Mouse (Mus musculus) stomach, postnatal 0 days (tissue): ENCODE data around the gene Usp36. TPM values are rescaled to one million over a fixed set of nuclear protein-coding genes. Genes with fewer than 3 reads are reported as not detected.

Source experiments
- ATAC-seq: fragments of 200-750 bp; cut with Nextera tagmentation; 2 replicates; pipeline ENCODE4 v1.8.0; 2017; ENCODE audit not compliant: low FRiP score, low TSS enrichment
- DNase-seq: peaks from one replicate; pipeline ENCODE4 v3.0.0-alpha.2; 2016; ENCODE audit warnings: low spot score
- H3K27ac ChIP-seq: fragments of 300-500 bp; sonication (generic); replicated peaks from 2 replicates; pipeline ENCODE4 v1.5.1; 2014; ENCODE audit warnings: mild to moderate bottlenecking, control low read depth
- H3K27me3 ChIP-seq: fragments of 300-500 bp; sonication (generic); 2 replicates; pipeline ENCODE4 v1.6.1; 2014; ENCODE audit warnings: low read length; ENCODE audit not compliant: control insufficient read depth, insufficient read depth
- H3K36me3 ChIP-seq: fragments of 300-500 bp; sonication (generic); 2 replicates; pipeline ENCODE4 v1.6.1; 2014; ENCODE audit warnings: low read length, mixed read lengths; ENCODE audit not compliant: control insufficient read depth, insufficient read depth
- H3K4me1 ChIP-seq: fragments of 300-500 bp; sonication (generic); replicated peaks from 2 replicates; pipeline ENCODE4 v1.6.1; 2014; ENCODE audit warnings: antibody characterized with exemption; ENCODE audit not compliant: control insufficient read depth, insufficient read depth
- H3K4me2 ChIP-seq: fragments of 300-500 bp; sonication (generic); replicated peaks from 2 replicates; pipeline ENCODE4 v1.6.1; 2014; ENCODE audit warnings: low read depth, mild to moderate bottlenecking, control low read depth, moderate library complexity
- H3K4me3 ChIP-seq: fragments of 300-500 bp; sonication (generic); 2 replicates; pipeline ENCODE4 v1.5.1; 2014; ENCODE audit warnings: low read depth, low read length, control low read depth
- H3K9ac ChIP-seq: fragments of 300-500 bp; sonication (generic); 2 replicates; pipeline ENCODE4 v1.6.1; 2014; ENCODE audit warnings: mild to moderate bottlenecking, low read length, control low read depth, mixed read lengths
- H3K9me3 ChIP-seq: fragments of 300-500 bp; sonication (generic); 2 replicates; pipeline ENCODE4 v1.6.1; 2016; ENCODE audit warnings: low read length; ENCODE audit not compliant: control insufficient read depth
- CTCF ChIP-seq: IDR thresholded peaks from 2 replicates; pipeline ENCODE4 v1.5.1; 2016; ENCODE audit warnings: antibody characterized with exemption, low read depth, mild to moderate bottlenecking, moderate library complexity
- EP300 ChIP-seq: optimal IDR thresholded peaks from 2 replicates; pipeline ENCODE3; 2016; ENCODE audit warnings: antibody characterized with exemption
- WGBS: fragments of 180-500 bp; shearing (Covaris S2); extraction: QIAGEN DNeasy Blood & Tissue Kit; methylation state at CpG from one replicate; pipeline ENCODE4 v1.1.7; 2014; 5-methylcytosine and 5-hydroxymethylcytosine counted together
- polyA plus RNA-seq: library from polyadenylated mRNA; unstranded; fragments of >200 nt; fragmentation: Nextera tagmentation; extraction: Ambion mirVana; gene quantifications from 2 replicates; pipeline ENCODE4 v1.2.1, GENCODE M21; 2015

Gene Usp36
- polyA plus RNA-seq, 1 experiment from 2014 or later = 8.1 TPM

- H3K27me3 ChIP-seq = no peaks in the 10 kb centered on the region
- no peaks in the 10 kb centered on the region for H3K36me3 ChIP-seq
- no peak for TF ChIP-seq CTCF
- no peak for TF ChIP-seq EP300
- no peak overlapping the region for H3K4me2 ChIP-seq
- ATAC-seq (no peak), DNase-seq (no peak)
- H3K9ac ChIP-seq = no peak overlapping the region
- WGBS = 83% methylated on average over 10 of the region's 10 CpGs
- no peaks in the 10 kb centered on the region for H3K9me3 ChIP-seq
- H3K27ac ChIP-seq = no peak overlapping the region
- H3K4me1 ChIP-seq = no peaks in the 10 kb centered on the region
- no peak overlapping the region for H3K4me3 ChIP-seq
Observed at GRCm38 (mm10) chr11:118223416-118224067, 66.5 kb downstream of the Usp36 start.

DNA sequence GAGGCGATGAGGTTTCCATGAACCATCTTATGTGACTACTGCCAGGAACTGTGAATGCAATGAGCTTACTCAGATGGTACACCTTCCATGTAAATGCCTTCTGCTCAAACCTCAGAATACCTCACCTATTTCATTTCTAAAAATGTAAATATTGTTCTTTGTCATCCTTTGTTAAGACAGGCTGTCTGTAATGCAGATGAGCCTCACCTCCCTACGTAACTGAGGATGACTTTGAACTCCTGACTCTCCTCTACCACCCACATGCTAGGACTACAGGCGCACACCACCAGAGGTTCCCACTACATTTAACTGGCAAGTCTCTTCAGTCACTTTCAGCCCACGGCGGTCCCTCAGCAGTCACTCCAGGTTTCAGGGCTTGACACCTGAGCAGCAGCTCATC, 67.1 kb downstream of the Usp36 start:
- DNase-seq (no peak), ATAC-seq (no peak)
- WGBS = 78% methylated on average over 5 of the region's 5 CpGs
- Histone ChIP-seq H3K27me3 (no peaks in the 10 kb centered on the region), H3K4me1 (no peaks in the 10 kb centered on the region), H3K9ac (no peak overlapping the region), H3K4me2 (no peak overlapping the region), H3K27ac (0 out of 2 replicates have a peak overlapping the region, but pooled peaks have one; percentile 13), H3K4me3 (no peak overlapping the region), H3K9me3 (no peaks in the 10 kb centered on the region), H3K36me3 (no peaks in the 10 kb centered on the region)
- TF ChIP-seq CTCF (no peak), EP300 (no peak)

- H3K36me3 ChIP-seq = no peaks in the 10 kb centered on the region
- no peaks in the 10 kb centered on the region for H3K9me3 ChIP-seq
- TF ChIP-seq EP300 (no peak), CTCF (no peak)
- no peaks in the 10 kb centered on the region for H3K27me3 ChIP-seq
- ATAC-seq (no peak), DNase-seq (no peak)
- H3K4me2 ChIP-seq = no peak overlapping the region
- no peak overlapping the region for H3K4me3 ChIP-seq
- no peak overlapping the region for H3K9ac ChIP-seq
- WGBS = 59% methylated on average over 6 of the region's 6 CpGs
- H3K27ac ChIP-seq = 0 out of 2 replicates have a peak overlapping the region, but pooled peaks have one; percentile 13
- no peaks in the 10 kb centered on the region for H3K4me1 ChIP-seq
Observed at GRCm38 (mm10) chr11:118222351-118222885, 67.6 kb downstream of the Usp36 start.

GRCm38 (mm10) chr11:118220561-118221262, 69.3 kb downstream of the Usp36 start:
- no peak overlapping the region for H3K9ac ChIP-seq
- no peaks in the 10 kb centered on the region for H3K36me3 ChIP-seq
- ATAC-seq (no peak), DNase-seq (peak; percentile 51)
- peaks cover 3% of the 10 kb centered on the region; the same call in 1 of the 2 replicates for H3K4me1 ChIP-seq
- TF ChIP-seq EP300 = no peak
- TF ChIP-seq CTCF = peak; percentile 87
- no peaks in the 10 kb centered on the region for H3K9me3 ChIP-seq
- H3K27me3 ChIP-seq = no peaks in the 10 kb centered on the region
- no peak overlapping the region for H3K27ac ChIP-seq
- WGBS = 25% methylated on average over 7 of the region's 7 CpGs
- no peak overlapping the region for H3K4me3 ChIP-seq
- no peak overlapping the region for H3K4me2 ChIP-seq

- no peaks in the 10 kb centered on the region for H3K36me3 ChIP-seq
- ATAC-seq = no peak
- no peak for DNase-seq
- no peak overlapping the region for H3K4me3 ChIP-seq
- peaks cover 3% of the 10 kb centered on the region; the same call in 1 of the 2 replicates for H3K4me1 ChIP-seq
- no peak overlapping the region for H3K27ac ChIP-seq
- no peaks in the 10 kb centered on the region for H3K27me3 ChIP-seq
- no peak overlapping the region for H3K4me2 ChIP-seq
- TF ChIP-seq CTCF (no peak), EP300 (no peak)
- 83% methylated on average over 4 of the region's 4 CpGs for WGBS
- H3K9ac ChIP-seq = no peak overlapping the region
- no peaks in the 10 kb centered on the region for H3K9me3 ChIP-seq
Observed at GRCm38 (mm10) chr11:118219066-118219465, 71.0 kb downstream of the Usp36 start.

DNA sequence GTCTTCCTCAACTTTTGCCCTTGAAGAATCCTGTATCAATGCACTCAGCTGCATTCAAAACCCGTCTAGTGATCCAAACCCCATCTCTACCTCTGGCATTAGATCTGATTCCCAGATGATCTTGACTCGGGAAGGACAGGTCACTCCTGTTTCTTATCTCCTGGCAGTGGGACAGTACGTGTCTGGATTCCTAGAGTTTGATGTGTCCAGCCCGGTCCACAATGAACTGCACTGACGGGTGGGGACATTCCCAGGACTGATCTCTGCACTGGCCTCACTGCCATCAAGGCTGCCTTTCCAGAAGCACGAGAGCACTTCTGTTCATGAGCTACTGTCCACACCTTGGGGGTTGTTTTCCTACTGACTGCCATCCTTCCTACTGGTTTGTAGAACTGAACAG, 73.6 kb downstream of the Usp36 start:
- Histone ChIP-seq H3K4me3 (no peak overlapping the region), H3K36me3 (no peaks in the 10 kb centered on the region), H3K9ac (no peak overlapping the region), H3K9me3 (no peaks in the 10 kb centered on the region), H3K4me2 (no peak overlapping the region), H3K27ac (peak overlapping the region; percentile 82), H3K4me1 (peaks cover 3% of the 10 kb centered on the region), H3K27me3 (no peaks in the 10 kb centered on the region)
- TF ChIP-seq CTCF (no peak), EP300 (no peak)
- ATAC-seq = no peak
- 60% methylated on average over 6 of the region's 6 CpGs for WGBS
- no peak for DNase-seq
